Mouse (Mus musculus) lung, embryonic 14.5 days (tissue): ENCODE measurements around the gene Naxe. TPM values are rescaled to one million over a fixed set of nuclear protein-coding genes. Genes with fewer than 3 reads are reported as not detected.

Experiments used
- ATAC-seq: fragments of 200-750 bp; cut with Nextera tagmentation; 2 replicates; pipeline ENCODE4 v1.8.0; 2017; ENCODE audit warnings: mild to moderate bottlenecking, moderate TSS enrichment, moderate library complexity; ENCODE audit not compliant: insufficient read depth
- DNase-seq: peaks from one replicate; pipeline ENCODE4 v3.0.0-alpha.2; 2015
- H3K27ac ChIP-seq: fragments of 300-500 bp; sonication (generic); 2 replicates; pipeline ENCODE4 v1.5.1; 2014; ENCODE audit warnings: low read depth, mild to moderate bottlenecking, moderate library complexity
- H3K27me3 ChIP-seq: fragments of 300-500 bp; sonication (generic); 2 replicates; pipeline ENCODE4 v1.6.1; 2014; ENCODE audit warnings: low read length, control low read depth; ENCODE audit not compliant: insufficient read depth
- H3K36me3 ChIP-seq: fragments of 300-500 bp; sonication (generic); 2 replicates; pipeline ENCODE4 v1.6.1; 2014; ENCODE audit warnings: control low read depth; ENCODE audit not compliant: insufficient read depth
- H3K4me1 ChIP-seq: fragments of 300-500 bp; sonication (generic); 2 replicates; pipeline ENCODE4 v1.6.1; 2014; ENCODE audit warnings: antibody characterized with exemption, control low read depth; ENCODE audit not compliant: insufficient read depth
- H3K4me2 ChIP-seq: fragments of 300-500 bp; sonication (generic); 2 replicates; pipeline ENCODE4 v1.6.1; 2014; ENCODE audit warnings: mild to moderate bottlenecking
- H3K4me3 ChIP-seq: fragments of 300-500 bp; sonication (generic); 2 replicates; pipeline ENCODE4 v1.5.1; 2014; ENCODE audit warnings: low read depth, low read length
- H3K9ac ChIP-seq: fragments of 300-500 bp; sonication (generic); 2 replicates; pipeline ENCODE4 v1.6.1; 2014
- H3K9me3 ChIP-seq: fragments of 300-500 bp; sonication (generic); 2 replicates; pipeline ENCODE4 v1.6.1; 2016; ENCODE audit warnings: low read depth, low read length, control low read depth
- CTCF ChIP-seq: IDR thresholded peaks from 2 replicates; pipeline ENCODE4 v1.5.1; 2016; ENCODE audit warnings: antibody characterized with exemption, low read depth
- WGBS: fragments of 180-500 bp; shearing (Covaris S2); extraction: QIAGEN DNeasy Blood & Tissue Kit; methylation state at CpG from one replicate; pipeline ENCODE4 v1.1.7; 2014; 5-methylcytosine and 5-hydroxymethylcytosine counted together
- polyA plus RNA-seq: library from polyadenylated mRNA; unstranded; fragments of >200 nt; fragmentation: Nextera tagmentation; extraction: Ambion mirVana; gene quantifications from 2 replicates; pipeline ENCODE4 v1.2.1, GENCODE M21; 2014

Gene Naxe
- polyA plus RNA-seq, 1 experiment from 2014 or later = 192 TPM

DNA sequence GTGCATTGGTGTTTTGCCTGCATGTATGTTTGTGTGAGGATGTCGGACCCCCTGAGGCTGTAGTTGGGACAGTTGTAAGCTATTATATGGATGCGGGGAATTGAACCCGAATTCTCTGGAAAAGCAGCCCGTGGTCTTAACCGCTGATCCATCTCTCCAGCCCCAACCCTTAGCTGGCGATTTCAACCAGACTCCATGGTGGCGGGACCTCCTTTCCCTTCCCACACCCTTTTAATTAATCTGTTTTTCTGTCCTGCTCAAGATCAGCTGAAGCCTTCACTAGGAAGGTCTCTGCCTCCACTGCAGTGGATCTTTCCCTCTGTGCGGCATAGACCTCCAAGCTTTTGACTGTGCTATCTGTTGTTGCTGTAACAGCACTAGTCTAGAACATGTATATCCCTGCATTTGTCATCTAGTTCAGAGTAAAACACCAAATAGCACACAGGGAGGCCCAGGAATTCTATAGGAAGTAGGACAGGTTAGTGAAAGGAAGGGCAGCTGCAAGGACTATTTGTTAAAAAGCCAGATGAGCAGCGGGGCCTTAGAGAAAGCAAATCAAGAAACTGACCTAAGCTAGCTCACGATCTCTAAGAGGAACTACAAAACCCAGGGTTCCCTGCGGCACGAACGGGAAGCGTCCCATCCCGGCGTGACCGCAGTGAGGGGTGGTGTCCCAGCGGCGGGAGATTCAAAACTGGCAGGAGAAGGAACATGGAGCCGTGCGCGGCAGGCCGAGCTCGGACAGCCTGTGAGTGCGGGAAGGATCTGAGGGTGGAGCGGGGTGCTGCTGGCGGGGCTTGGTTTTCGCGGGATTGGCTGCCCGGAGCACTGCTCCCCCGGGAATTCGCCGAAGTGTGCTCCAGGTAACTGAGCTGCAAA, 23.3 kb upstream of the Naxe start, which contains the start of gene Iqgap3:
TSS of gene Iqgap3 (plus strand) at position 627 of the 879 bp plus-strand sequence.
- 19% methylated on average over 33 of the region's 33 CpGs for WGBS
- DNase-seq = peak; percentile 96
- no peak for TF ChIP-seq CTCF
- 0 out of 2 replicates have a peak, but pooled peaks cover 3% of the 10 kb centered on the region for H3K4me1 ChIP-seq
- peak within 1 kb of the TSS; percentile 81 for H3K4me2 ChIP-seq
- peak within 1 kb of the TSS; percentile 73 for H3K27ac ChIP-seq
- ATAC-seq = peak; percentile 93
- H3K9ac ChIP-seq = peak within 1 kb of the TSS; percentile 70
- H3K4me3 ChIP-seq = peak within 1 kb of the TSS; percentile 75
- H3K36me3 ChIP-seq = peaks cover 28% of the 10 kb centered on the region
- H3K9me3 ChIP-seq = no peaks in the 10 kb centered on the region
- no peaks in the 10 kb centered on the region for H3K27me3 ChIP-seq

DNA sequence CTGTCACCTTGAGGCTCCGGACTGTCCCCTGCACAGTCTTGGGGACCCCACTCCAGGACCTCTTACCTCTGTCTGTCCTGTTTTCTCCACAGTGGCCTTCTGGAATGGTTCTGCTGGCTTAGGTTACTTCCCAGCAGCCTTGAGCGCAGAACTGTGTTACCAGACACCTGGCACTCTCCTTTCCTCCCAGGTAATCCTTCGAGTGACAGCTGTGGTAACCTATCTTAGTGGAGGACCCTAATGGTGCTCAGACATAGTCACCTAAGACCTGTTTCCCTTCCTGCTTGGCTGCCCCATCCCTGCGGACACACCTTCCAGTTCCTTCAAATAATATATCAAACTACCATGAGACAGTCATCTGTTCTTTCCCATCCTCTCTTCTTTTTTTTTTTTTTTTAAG, 19.9 kb upstream of the Naxe start, which contains the start of gene Ttc24:
TSS of gene Ttc24 (minus strand) at position 101 of the 400 bp plus-strand sequence.
- no peak for TF ChIP-seq CTCF
- Histone ChIP-seq H3K4me1 (0 out of 2 replicates have a peak, but pooled peaks cover 3% of the 10 kb centered on the region), H3K27ac (no peak within 1 kb of the TSS), H3K9ac (no peak within 1 kb of the TSS), H3K4me2 (no peak within 1 kb of the TSS), H3K27me3 (no peaks in the 10 kb centered on the region), H3K36me3 (no peaks in the 10 kb centered on the region), H3K9me3 (no peaks in the 10 kb centered on the region), H3K4me3 (no peak within 1 kb of the TSS)
- DNase-seq (no peak), ATAC-seq (no peak)
- WGBS = 73% methylated on average over 4 of the region's 4 CpGs

DNA sequence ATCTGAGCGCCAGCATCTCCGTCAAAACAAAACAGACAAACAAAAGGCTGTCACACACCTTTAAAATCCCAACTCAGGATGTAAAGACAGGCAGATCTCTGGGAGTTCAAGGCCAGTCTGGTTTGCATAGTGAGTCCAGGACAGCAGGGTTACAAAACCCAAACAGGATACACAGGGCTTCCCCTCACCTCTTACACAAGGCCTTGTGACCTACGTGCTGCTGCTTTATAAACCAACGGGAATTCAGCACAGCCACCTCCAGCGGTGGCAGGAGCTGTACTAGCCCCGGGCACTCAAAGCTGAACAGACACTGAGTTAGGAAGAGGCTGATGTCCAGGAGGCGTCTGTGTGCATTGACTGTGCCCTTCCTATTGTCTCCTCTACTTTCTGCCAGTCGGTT, 19.1 kb upstream of the Naxe start:
- Histone ChIP-seq H3K4me1 (no peaks in the 10 kb centered on the region), H3K36me3 (no peaks in the 10 kb centered on the region), H3K27me3 (no peaks in the 10 kb centered on the region), H3K4me2 (no peak overlapping the region), H3K9ac (no peak overlapping the region), H3K4me3 (no peak overlapping the region), H3K9me3 (no peaks in the 10 kb centered on the region), H3K27ac (no peak overlapping the region)
- 34% methylated on average over 8 of the region's 8 CpGs for WGBS
- ATAC-seq (no peak), DNase-seq (no peak)
- no peak for TF ChIP-seq CTCF

DNA sequence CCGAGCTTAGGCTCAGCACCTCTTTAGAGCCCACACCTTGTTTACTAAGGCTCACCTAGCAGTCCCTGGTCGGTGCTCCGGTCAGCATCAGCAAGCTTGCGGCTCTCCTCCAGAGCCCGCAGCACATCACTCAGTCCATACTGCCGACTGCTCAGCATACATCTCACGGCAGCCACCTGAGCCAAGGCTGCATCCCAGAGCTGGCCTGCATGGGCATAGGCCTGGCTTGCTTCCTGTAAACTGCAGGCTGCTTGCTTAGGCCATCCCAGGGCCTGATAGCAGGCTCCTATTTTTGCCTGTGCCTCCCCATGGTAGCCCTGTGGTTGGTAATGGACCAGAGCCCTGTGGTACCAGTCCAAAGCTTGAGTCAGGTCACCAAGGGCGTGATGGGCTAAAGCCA, 16.5 kb upstream of the Naxe start:
- H3K27me3 ChIP-seq = no peaks in the 10 kb centered on the region
- no peak overlapping the region for H3K27ac ChIP-seq
- H3K9ac ChIP-seq = no peak overlapping the region
- DNase-seq (no peak), ATAC-seq (no peak)
- no peak overlapping the region for H3K4me2 ChIP-seq
- H3K4me3 ChIP-seq = no peak overlapping the region
- no peaks in the 10 kb centered on the region for H3K9me3 ChIP-seq
- H3K36me3 ChIP-seq = no peaks in the 10 kb centered on the region
- no peak for TF ChIP-seq CTCF
- 74% methylated on average over 8 of the region's 8 CpGs for WGBS
- H3K4me1 ChIP-seq = no peaks in the 10 kb centered on the region

DNA sequence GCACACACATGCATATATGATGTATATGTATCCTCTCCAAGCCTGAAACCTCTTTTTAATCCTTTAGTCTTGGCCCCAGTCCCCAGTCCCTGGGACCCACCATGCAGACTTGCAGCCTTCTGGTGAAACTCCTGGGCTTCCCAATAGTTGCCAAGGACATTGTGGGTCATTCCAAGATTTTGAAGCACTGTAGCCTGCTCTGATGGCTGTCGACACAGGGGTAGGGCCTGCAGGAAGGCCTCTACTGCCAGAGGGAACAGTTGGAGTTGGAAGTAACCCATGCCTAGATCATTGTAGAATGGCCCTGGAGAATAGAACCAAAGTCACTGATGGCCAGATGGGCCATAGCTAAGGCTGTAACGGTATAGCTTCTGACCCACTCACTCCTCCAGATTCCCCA, 16.1 kb upstream of the Naxe start:
- no peak overlapping the region for H3K4me2 ChIP-seq
- ATAC-seq = no peak
- H3K9me3 ChIP-seq = no peaks in the 10 kb centered on the region
- H3K36me3 ChIP-seq = no peaks in the 10 kb centered on the region
- WGBS = 65% methylated on average over 2 of the region's 2 CpGs
- H3K27me3 ChIP-seq = no peaks in the 10 kb centered on the region
- H3K4me3 ChIP-seq = no peak overlapping the region
- DNase-seq = no peak
- H3K9ac ChIP-seq = no peak overlapping the region
- TF ChIP-seq CTCF = no peak
- H3K27ac ChIP-seq = no peak overlapping the region
- no peaks in the 10 kb centered on the region for H3K4me1 ChIP-seq

DNA sequence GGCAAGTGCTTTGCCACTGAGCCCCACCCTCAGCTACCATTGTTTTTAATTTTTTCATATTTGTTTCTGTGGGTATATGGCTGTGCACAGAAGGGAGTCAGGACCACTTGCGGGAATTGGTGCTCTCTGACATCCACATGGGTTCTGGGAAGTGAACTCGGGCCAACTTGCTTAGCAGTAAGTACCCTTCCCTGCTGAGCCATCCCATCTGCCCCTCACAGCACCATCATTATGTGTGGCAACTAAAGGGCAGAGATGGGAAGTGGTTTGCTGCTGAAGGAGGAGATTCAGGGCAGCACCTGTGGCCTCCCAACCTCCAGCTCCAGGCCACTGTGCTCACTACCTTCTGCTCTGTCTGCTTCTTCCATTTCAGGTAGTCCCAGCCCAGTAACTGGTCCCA, 15.3 kb upstream of the Naxe start:
- DNase-seq (no peak), ATAC-seq (no peak)
- WGBS = 58% methylated on average over 2 of the region's 2 CpGs
- Histone ChIP-seq H3K27me3 (no peaks in the 10 kb centered on the region), H3K9me3 (no peaks in the 10 kb centered on the region), H3K4me3 (no peak overlapping the region), H3K36me3 (no peaks in the 10 kb centered on the region), H3K27ac (no peak overlapping the region), H3K9ac (no peak overlapping the region), H3K4me1 (no peaks in the 10 kb centered on the region), H3K4me2 (no peak overlapping the region)
- no peak for TF ChIP-seq CTCF

DNA sequence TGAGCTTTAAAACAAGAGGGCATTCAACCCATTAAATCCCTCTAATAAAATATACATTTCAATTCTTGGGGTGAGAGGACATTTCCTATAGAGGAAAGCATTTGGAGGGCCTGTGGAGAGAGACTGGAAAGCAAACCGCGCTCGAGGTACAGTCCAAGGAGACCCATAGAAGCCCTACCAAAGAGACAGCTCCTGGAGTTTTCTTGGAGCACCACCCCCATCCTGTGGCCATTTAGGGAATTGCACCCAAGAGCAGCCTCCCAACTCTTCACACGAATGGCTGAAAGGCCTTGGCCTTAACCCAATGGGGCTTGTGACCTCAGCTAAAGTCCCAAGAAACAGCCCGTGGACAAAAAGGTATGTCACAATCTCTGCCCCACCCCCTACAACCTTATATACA, 13.5 kb upstream of the Naxe start:
- no peaks in the 10 kb centered on the region for H3K4me1 ChIP-seq
- DNase-seq (peak; percentile 92), ATAC-seq (peak; percentile 74; the same call in 1 of the 2 replicates)
- no peak overlapping the region for H3K9ac ChIP-seq
- no peak overlapping the region for H3K4me3 ChIP-seq
- H3K4me2 ChIP-seq = no peak overlapping the region
- H3K9me3 ChIP-seq = no peaks in the 10 kb centered on the region
- H3K27me3 ChIP-seq = no peaks in the 10 kb centered on the region
- H3K27ac ChIP-seq = no peak overlapping the region
- peak; percentile 95 for TF ChIP-seq CTCF
- H3K36me3 ChIP-seq = no peaks in the 10 kb centered on the region
- under 1% methylated on average over 5 of the region's 5 CpGs for WGBS
